Mouse (Mus musculus) megakaryocyte, embryonic 14.5 days (primary cell): ENCODE results near the gene Gm27029. TPM values are rescaled to one million over a fixed set of nuclear protein-coding genes. Genes with fewer than 3 reads are reported as not detected.
"Not testable (repeated sequence)": the region's sequence is repeated elsewhere in the genome, so short reads cannot be mapped to it uniquely, and the experiment has no call there.

Experiments
- H3K27me3 ChIP-seq: replicated peaks from 2 replicates; pipeline ENCODE3; 2012; ENCODE audit warnings: inconsistent platforms
- H3K36me3 ChIP-seq: replicated peaks from 2 replicates; pipeline ENCODE3; 2012; ENCODE audit warnings: low read length, inconsistent platforms, mixed read lengths
- H3K4me1 ChIP-seq: 2 replicates; pipeline ENCODE4 v1.6.1; 2012; ENCODE audit warnings: inconsistent platforms
- H3K4me3 ChIP-seq: replicated peaks from 2 replicates; pipeline ENCODE3; 2012; ENCODE audit warnings: moderate library complexity, mild to moderate bottlenecking, inconsistent platforms
- H3K9me3 ChIP-seq: 2 replicates; pipeline ENCODE4 v1.6.1; 2012; ENCODE audit warnings: inconsistent platforms
- FLI1 ChIP-seq: IDR thresholded peaks from 2 replicates; pipeline ENCODE4 v1.6.1; 2012; ENCODE audit warnings: low read length, inconsistent platforms, mixed read lengths
- GATA1 ChIP-seq: IDR thresholded peaks from 3 replicates; pipeline ENCODE4 v1.6.1; 2012; ENCODE audit warnings: mixed read lengths, low read length, inconsistent platforms, borderline replicate concordance
- polyA plus RNA-seq: library from polyadenylated mRNA; stranded (reverse); fragments of >175 nt; gene quantifications from 2 replicates; pipeline ENCODE4 v1.2.3, GENCODE M21; 2012; ENCODE audit warnings: low replicate concordance; ENCODE audit not compliant: insufficient read depth

Gene Gm27029
- polyA plus RNA-seq, 1 experiment: not detected

GRCm38 (mm10) chr11:101420148-101420547 is 4.4 kb downstream of the Gm27029 start:
- Histone ChIP-seq H3K4me1 (peaks cover 49% of the 10 kb centered on the region), H3K4me3 (no peak overlapping the region), H3K9me3 (no peaks in the 10 kb centered on the region), H3K36me3 (peaks cover 3% of the 10 kb centered on the region), H3K27me3 (no peaks in the 10 kb centered on the region)
- TF ChIP-seq GATA1 (no peak), FLI1 (no peak)

- Histone ChIP-seq H3K4me3 (no peak overlapping the region), H3K9me3 (no peaks in the 10 kb centered on the region), H3K4me1 (peaks cover 48% of the 10 kb centered on the region), H3K36me3 (peaks cover 3% of the 10 kb centered on the region), H3K27me3 (no peaks in the 10 kb centered on the region)
- TF ChIP-seq FLI1: no peak
- TF ChIP-seq GATA1: no peak
Measured at GRCm38 (mm10) chr11:101419610-101420009, 5.0 kb downstream of the Gm27029 start.

GRCm38 (mm10) chr11:101418991-101419390 is 5.6 kb downstream of the Gm27029 start:
- Histone ChIP-seq H3K4me1 (peaks cover 42% of the 10 kb centered on the region), H3K9me3 (no peaks in the 10 kb centered on the region), H3K27me3 (no peaks in the 10 kb centered on the region), H3K36me3 (peaks cover 5% of the 10 kb centered on the region), H3K4me3 (no peak overlapping the region)
- TF ChIP-seq GATA1 (no peak), FLI1 (no peak)

GRCm38 (mm10) chr11:101417101-101417855 is 7.3 kb downstream of the Gm27029 start, which contains the start of gene Aarsd1:
Gene Aarsd1 (minus strand): TSS chr11:101417615.
- no peaks in the 10 kb centered on the region for H3K27me3 ChIP-seq
- no peaks in the 10 kb centered on the region for H3K9me3 ChIP-seq
- peaks cover 20% of the 10 kb centered on the region for H3K36me3 ChIP-seq
- H3K4me3 ChIP-seq: peak within 1 kb of the TSS; percentile 98
- TF ChIP-seq FLI1 (no peak), GATA1 (no peak)
- peaks cover 36% of the 10 kb centered on the region for H3K4me1 ChIP-seq

- Histone ChIP-seq H3K9me3 (no peaks in the 10 kb centered on the region), H3K36me3 (peaks cover 25% of the 10 kb centered on the region), H3K27me3 (no peaks in the 10 kb centered on the region), H3K4me3 (peak overlapping the region; percentile 98), H3K4me1 (peaks cover 31% of the 10 kb centered on the region)
- TF ChIP-seq FLI1: no peak
- TF ChIP-seq GATA1: no peak
Measured at GRCm38 (mm10) chr11:101416433-101417100, 8.0 kb downstream of the Gm27029 start.

- Histone ChIP-seq H3K36me3 (peaks cover 37% of the 10 kb centered on the region), H3K4me1 (peaks cover 31% of the 10 kb centered on the region)
- TF ChIP-seq FLI1 (no peak), GATA1 (no peak)
Measured at GRCm38 (mm10) chr11:101415306-101415705, 9.3 kb downstream of the Gm27029 start.

GRCm38 (mm10) chr11:101395110-101395509 is 29.5 kb downstream of the Gm27029 start:
- Histone ChIP-seq H3K9me3 (peaks cover 4% of the 10 kb centered on the region), H3K4me3 (no peak overlapping the region), H3K27me3 (peaks cover 12% of the 10 kb centered on the region), H3K36me3 (no peaks in the 10 kb centered on the region), H3K4me1 (peaks cover 19% of the 10 kb centered on the region)
- TF ChIP-seq FLI1 (no peak), GATA1 (no peak)

More at GRCm38 (mm10) chr11:101415306-101415705, 9.3 kb downstream of the Gm27029 start:
- H3K4me3 ChIP-seq: no peak overlapping the region
- H3K9me3 ChIP-seq: no peaks in the 10 kb centered on the region
- H3K27me3 ChIP-seq: no peaks in the 10 kb centered on the region

GRCm38 (mm10) chr11:101381817-101382216 is 42.8 kb downstream of the Gm27029 start:
- Histone ChIP-seq H3K36me3 (no peaks in the 10 kb centered on the region), H3K27me3 (peaks cover 33% of the 10 kb centered on the region), H3K4me3 (no peak overlapping the region), H3K9me3 (no peaks in the 10 kb centered on the region), H3K4me1 (no peaks in the 10 kb centered on the region; the same call in 1 of the 2 replicates)
- TF ChIP-seq GATA1 (no peak), FLI1 (no peak)

- Histone ChIP-seq H3K4me3 (no peak overlapping the region), H3K4me1 (no peaks in the 10 kb centered on the region), H3K27me3 (peaks cover 49% of the 10 kb centered on the region), H3K36me3 (no peaks in the 10 kb centered on the region), H3K9me3 (no peaks in the 10 kb centered on the region)
- no peak for TF ChIP-seq GATA1
- no peak for TF ChIP-seq FLI1
Measured at GRCm38 (mm10) chr11:101378926-101379325, 45.7 kb downstream of the Gm27029 start.

GRCm38 (mm10) chr11:101378196-101378595 is 46.4 kb downstream of the Gm27029 start:
- H3K36me3 ChIP-seq: not testable (repeated sequence)

More at GRCm38 (mm10) chr11:101378196-101378595, 46.4 kb downstream of the Gm27029 start:
- peaks cover 50% of the 10 kb centered on the region for H3K27me3 ChIP-seq
- H3K4me3 ChIP-seq, H3K4me1 ChIP-seq, H3K9me3 ChIP-seq: not testable (repeated sequence)
